Mouse (Mus musculus) heart, postnatal 0 days (tissue): ENCODE data around the gene Pprc1. TPM values are rescaled to one million over a fixed set of nuclear protein-coding genes. Genes with fewer than 3 reads are reported as not detected.

Experiments
- ATAC-seq: fragments of 200-750 bp; cut with Nextera tagmentation; 2 replicates; pipeline ENCODE4 v1.8.0; 2017; ENCODE audit warnings: low read depth, moderate number of reproducible peaks, moderate library complexity; ENCODE audit not compliant: insufficient read depth
- DNase-seq: peaks from one replicate; pipeline ENCODE4 v3.0.0-alpha.2; 2016; ENCODE audit warnings: low spot score
- H3K27ac ChIP-seq: fragments of 300-500 bp; sonication (generic); 2 replicates; pipeline ENCODE4 v1.5.1; 2014; ENCODE audit warnings: low read depth, mild to moderate bottlenecking
- H3K27me3 ChIP-seq: fragments of 300-500 bp; sonication (generic); 2 replicates; pipeline ENCODE4 v1.6.1; 2014; ENCODE audit warnings: low read length, mixed read lengths; ENCODE audit not compliant: control insufficient read depth, insufficient read depth
- H3K36me3 ChIP-seq: fragments of 300-500 bp; sonication (generic); replicated peaks from 2 replicates; pipeline ENCODE4 v1.6.1; 2014; ENCODE audit warnings: low read length, mixed read lengths; ENCODE audit not compliant: control insufficient read depth, insufficient read depth
- H3K4me1 ChIP-seq: fragments of 300-500 bp; sonication (generic); 2 replicates; pipeline ENCODE4 v1.6.1; 2014; ENCODE audit warnings: antibody characterized with exemption; ENCODE audit not compliant: control insufficient read depth, insufficient read depth
- H3K4me2 ChIP-seq: fragments of 300-500 bp; sonication (generic); 2 replicates; pipeline ENCODE4 v1.6.1; 2014; ENCODE audit warnings: low read depth, mild to moderate bottlenecking, low read length, moderate library complexity
- H3K4me3 ChIP-seq: fragments of 300-500 bp; sonication (generic); 2 replicates; pipeline ENCODE4 v1.5.1; 2014; ENCODE audit warnings: low read depth, low read length
- H3K9ac ChIP-seq: fragments of 300-500 bp; sonication (generic); replicated peaks from 2 replicates; pipeline ENCODE4 v1.6.1; 2014; ENCODE audit warnings: low read depth, low read length, mixed read lengths
- H3K9me3 ChIP-seq: fragments of 300-500 bp; sonication (generic); replicated peaks from 2 replicates; pipeline ENCODE4 v1.6.1; 2016; ENCODE audit warnings: low read length; ENCODE audit not compliant: control insufficient read depth
- CTCF ChIP-seq: IDR thresholded peaks from 2 replicates; pipeline ENCODE4 v1.5.1; 2016; ENCODE audit warnings: antibody characterized with exemption, control low read depth, low read depth
- EP300 ChIP-seq: IDR thresholded peaks from 2 replicates; pipeline ENCODE4 v1.6.1; 2016; ENCODE audit warnings: antibody characterized with exemption, low read depth
- WGBS: fragments of 180-500 bp; shearing (Covaris S2); extraction: QIAGEN DNeasy Blood & Tissue Kit; methylation state at CpG from one replicate; pipeline ENCODE4 v1.1.7; 2014; 5-methylcytosine and 5-hydroxymethylcytosine counted together
- polyA plus RNA-seq: library from polyadenylated mRNA; unstranded; fragments of >200 nt; fragmentation: Nextera tagmentation; extraction: Ambion mirVana; gene quantifications from 2 replicates; pipeline ENCODE4 v1.2.1, GENCODE M21; 2015
- total RNA-seq: library from RNA; depleted of rRNA; stranded (reverse); fragments of >200 nt; gene quantifications from 2 replicates; pipeline ENCODE4 v1.2.3, GENCODE M21; 2014; ENCODE audit warnings: low replicate concordance

Gene Pprc1
- total and polyA plus RNA-seq, 2 experiments from 2014 or later: 6.5 to 6.8 TPM

DNA sequence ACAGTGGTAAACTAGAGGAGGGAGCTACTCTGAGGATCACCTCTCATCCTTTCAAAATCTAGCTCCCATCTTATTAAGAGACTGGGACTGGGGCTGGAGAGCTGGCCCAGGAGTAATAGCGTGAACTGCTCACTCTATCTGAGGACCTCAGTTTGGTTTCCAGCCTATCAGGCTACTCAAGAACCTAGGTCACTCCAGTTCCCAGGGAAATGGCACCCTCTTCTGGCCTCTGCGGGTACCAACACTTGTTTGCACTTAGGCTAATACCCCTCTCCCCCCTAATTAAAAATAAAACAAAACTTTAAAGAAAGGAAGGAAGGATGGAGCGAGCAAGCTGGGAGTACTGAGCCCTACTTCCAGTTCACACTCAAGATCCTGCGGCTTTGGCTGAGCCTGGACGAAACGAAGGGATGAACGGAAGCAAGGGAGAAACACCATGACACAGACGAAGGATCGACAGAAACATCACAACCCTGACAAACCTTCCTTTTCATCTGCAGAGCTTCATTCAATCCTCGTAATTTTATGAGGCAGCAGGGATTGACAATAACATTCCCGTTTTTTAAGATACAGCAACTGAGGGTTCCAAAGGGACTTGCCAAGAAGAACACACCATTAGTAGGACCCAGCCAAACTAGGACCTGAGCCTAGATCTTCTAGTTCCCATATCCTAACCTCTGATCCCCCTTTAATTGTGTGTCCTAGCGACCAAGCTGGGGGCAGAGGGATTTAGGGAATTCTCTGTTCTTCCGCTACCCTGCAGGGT lies 8.0 kb upstream of the Pprc1 start:
- peak overlapping the region; percentile 77 for H3K4me3 ChIP-seq
- peaks cover 40% of the 10 kb centered on the region for H3K4me1 ChIP-seq
- H3K4me2 ChIP-seq: peak overlapping the region; percentile 96
- ATAC-seq: no peak
- H3K36me3 ChIP-seq: peaks cover 47% of the 10 kb centered on the region
- no peak for DNase-seq
- H3K27ac ChIP-seq: 0 out of 2 replicates have a peak overlapping the region, but pooled peaks have one; percentile 34
- 74% methylated on average over 13 of the region's 13 CpGs for whole genome bisulfite sequencing
- H3K27me3 ChIP-seq: no peaks in the 10 kb centered on the region
- H3K9ac ChIP-seq: peak overlapping the region; percentile 90; the same call in 1 of the 2 replicates
- TF ChIP-seq CTCF (peak; percentile 23; the same call in 1 of the 2 replicates), EP300 (no peak)
- H3K9me3 ChIP-seq: no peaks in the 10 kb centered on the region

DNA sequence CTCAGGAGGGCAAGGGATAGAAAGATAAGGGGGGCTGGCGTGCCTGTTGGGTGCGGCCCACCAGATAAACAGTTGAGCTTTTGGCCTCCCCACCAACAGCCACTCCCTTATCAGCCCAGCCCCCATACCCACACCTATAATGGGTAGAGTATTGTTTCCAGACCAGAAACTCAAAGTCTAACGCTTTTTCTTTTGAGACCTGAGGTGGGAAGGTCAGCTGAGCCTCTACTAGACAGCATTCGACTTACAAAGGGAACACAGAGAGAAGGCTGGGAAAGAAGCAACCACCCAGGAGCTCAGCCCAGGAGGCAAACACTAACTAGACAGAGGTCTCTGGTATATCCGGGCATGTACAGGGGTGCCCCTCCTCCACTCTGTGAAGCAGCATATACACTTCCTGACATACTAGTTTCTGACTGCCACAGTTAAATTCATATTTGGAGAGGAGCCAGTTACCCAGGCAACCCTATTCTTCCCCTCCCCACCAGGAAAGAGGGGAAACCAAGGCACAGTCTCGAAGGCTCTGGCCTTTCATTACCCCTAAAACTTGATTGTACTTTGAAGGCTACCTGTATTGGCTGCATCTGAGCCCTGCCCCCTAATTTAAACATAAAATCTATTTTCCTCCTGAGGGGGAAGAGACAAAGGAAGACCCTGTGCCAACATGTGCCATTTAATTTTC lies 7.3 kb upstream of the Pprc1 start:
- ATAC-seq: no peak
- Histone ChIP-seq H3K9me3 (no peaks in the 10 kb centered on the region), H3K4me3 (peak overlapping the region; percentile 77), H3K27me3 (no peaks in the 10 kb centered on the region), H3K27ac (peak overlapping the region; percentile 99; the same call in 1 of the 2 replicates), H3K4me2 (peak overlapping the region; percentile 96), H3K9ac (peak overlapping the region; percentile 90), H3K4me1 (peaks cover 47% of the 10 kb centered on the region), H3K36me3 (peaks cover 40% of the 10 kb centered on the region)
- TF ChIP-seq EP300 (no peak), CTCF (no peak)
- WGBS: 8% methylated on average over 6 of the region's 6 CpGs
- DNase-seq: no peak

DNA sequence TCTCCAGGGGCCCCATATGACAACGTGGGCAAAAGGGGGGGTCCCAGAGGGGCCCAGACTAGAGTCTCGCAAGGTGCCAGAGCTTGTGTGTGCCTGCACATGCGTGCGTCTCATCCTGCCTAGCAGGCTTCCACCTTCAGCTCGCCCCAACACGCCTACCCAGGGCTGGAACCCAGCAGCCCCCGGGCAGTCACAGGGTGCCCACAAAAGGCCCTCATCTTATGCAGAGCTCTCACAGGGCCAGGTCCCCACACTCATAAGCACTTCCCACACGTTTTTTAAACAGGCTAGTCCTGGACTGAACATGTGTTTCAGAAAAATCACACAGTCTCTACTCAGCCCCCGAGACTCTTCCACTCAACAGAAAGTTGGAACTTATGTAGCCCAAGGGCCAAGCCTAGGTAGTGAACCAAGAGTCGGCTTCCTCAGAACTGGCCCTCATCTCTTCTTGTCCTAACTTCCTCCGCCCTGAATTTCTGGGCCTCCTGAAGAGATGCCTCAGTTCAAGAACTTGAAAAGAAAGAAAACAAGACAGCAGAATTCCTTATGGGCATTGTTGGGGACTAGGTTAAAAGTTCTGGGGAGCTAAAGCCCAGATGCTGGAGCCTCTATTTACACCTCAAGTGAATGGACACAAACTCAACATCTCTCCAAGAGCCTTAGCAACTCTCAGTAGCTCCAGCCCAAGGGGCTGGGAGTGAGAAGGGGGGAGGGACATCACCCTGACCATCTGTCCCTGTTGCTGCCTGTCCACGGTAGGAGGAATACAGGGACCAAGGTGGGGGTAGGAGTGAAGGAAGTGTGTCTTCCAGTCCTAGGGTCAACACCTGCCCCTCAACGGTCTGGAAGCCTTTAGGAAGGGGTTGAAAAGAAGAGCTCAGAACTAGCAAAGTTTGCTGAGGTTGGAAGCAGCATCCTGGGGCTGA lies 6.5 kb upstream of the Pprc1 start:
- peaks cover 31% of the 10 kb centered on the region for H3K36me3 ChIP-seq
- H3K27ac ChIP-seq: peak overlapping the region; percentile 99
- no peak for DNase-seq
- TF ChIP-seq EP300 (no peak), CTCF (no peak)
- peaks cover 55% of the 10 kb centered on the region for H3K4me1 ChIP-seq
- H3K4me3 ChIP-seq: peak overlapping the region; percentile 77
- no peaks in the 10 kb centered on the region for H3K27me3 ChIP-seq
- H3K9me3 ChIP-seq: no peaks in the 10 kb centered on the region
- H3K9ac ChIP-seq: peak overlapping the region; percentile 90
- WGBS: 14% methylated on average over 13 of the region's 13 CpGs
- H3K4me2 ChIP-seq: peak overlapping the region; percentile 96
- ATAC-seq: no peak

DNA sequence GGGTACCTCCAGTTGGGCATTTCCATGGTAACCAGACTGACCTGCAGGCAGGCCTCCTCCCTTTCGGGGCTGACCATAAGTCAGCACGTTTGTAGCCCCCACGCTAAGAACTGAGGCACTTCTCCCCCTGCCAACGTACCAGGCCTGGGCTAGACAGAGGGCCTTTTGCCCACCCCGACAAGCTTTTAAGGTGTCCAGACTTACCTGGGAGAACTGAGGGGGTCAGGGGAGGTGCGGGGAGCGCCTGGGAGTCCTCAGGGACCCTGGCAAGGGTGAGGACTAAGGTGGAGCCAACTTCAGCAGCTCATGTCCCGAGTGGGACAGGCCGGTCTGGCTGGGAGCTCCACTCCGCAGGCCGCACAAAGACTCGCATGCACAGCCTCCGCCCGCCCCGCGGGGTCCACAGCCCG lies 5.8 kb upstream of the Pprc1 start:
- TF ChIP-seq EP300 (no peak), CTCF (no peak)
- Histone ChIP-seq H3K9ac (peak overlapping the region; percentile 90), H3K4me1 (peaks cover 56% of the 10 kb centered on the region), H3K9me3 (no peaks in the 10 kb centered on the region), H3K4me3 (peak overlapping the region; percentile 77), H3K27me3 (no peaks in the 10 kb centered on the region), H3K4me2 (peak overlapping the region; percentile 96), H3K36me3 (peaks cover 25% of the 10 kb centered on the region), H3K27ac (peak overlapping the region; percentile 99)
- 0% methylated on average over 17 of the region's 17 CpGs for WGBS
- no peak for ATAC-seq
- DNase-seq: no peak

DNA sequence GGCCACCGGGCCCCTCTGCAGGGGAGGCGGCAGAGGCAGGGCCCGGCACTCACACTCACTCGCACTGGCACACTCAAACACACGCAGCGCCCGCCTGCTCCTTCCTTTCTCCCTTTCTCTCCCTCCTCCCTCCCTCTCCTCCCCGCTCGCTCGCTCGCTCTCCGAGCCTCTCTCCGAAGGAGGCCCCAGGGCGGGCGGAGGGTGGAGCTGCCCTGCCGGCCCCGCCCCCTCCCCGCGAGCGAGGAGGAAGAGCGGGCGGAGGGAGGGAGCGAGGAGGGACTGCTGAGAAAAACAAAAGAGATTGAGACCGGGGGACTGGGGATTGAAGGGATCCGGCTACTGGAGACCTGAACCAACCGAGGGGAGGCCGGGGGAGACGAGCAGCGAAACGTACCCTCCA lies 5.2 kb upstream of the Pprc1 start:
- peak; percentile 79 for ATAC-seq
- H3K4me2 ChIP-seq: peak overlapping the region; percentile 96
- under 1% methylated on average over 20 of the region's 30 CpGs for WGBS

More for the DNA sequence above, 5.2 kb upstream of the Pprc1 start:
- H3K36me3 ChIP-seq: peaks cover 19% of the 10 kb centered on the region
- H3K4me3 ChIP-seq: peak overlapping the region; percentile 77
- peak; percentile 91 for DNase-seq
- TF ChIP-seq CTCF: no peak; the same call in 1 of the 2 replicates
- no peak for TF ChIP-seq EP300
- peak overlapping the region; percentile 90 for H3K9ac ChIP-seq
- H3K27me3 ChIP-seq: no peaks in the 10 kb centered on the region
- H3K9me3 ChIP-seq: no peaks in the 10 kb centered on the region
- peaks cover 61% of the 10 kb centered on the region for H3K4me1 ChIP-seq
- H3K27ac ChIP-seq: peak overlapping the region; percentile 99
